33 mouse cellular contexts compared by ENCODE assay signal in the genomic region with DNA sequence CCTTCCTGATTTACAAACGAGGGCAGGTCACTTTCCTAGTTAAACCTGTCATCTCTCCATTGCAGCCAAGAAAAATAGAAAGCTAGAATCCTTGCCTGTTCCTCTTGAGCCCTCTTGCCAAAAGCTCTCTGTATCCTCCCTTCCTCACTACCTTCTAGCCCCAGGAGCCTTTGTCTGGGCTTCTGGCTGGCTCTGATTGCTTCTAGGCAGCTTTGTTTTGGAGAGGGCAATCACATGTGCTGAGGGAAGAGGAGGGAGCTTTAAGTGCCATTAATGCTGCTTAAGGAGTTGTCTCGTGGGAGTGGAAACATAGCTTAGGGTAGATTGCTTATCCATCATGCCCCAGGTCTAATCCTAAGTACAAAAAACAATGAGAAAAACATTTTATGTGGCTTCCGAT. TPM values are rescaled to one million over a fixed set of nuclear protein-coding genes. Genes with fewer than 3 reads are reported as not detected.
DNase-seq lines count a peak whose midpoint lies in the region; ATAC-seq and TF ChIP-seq lines count a peak whose summit lies in the region.
"Had no signal": no experiment of that assay in that cellular context is flagged by ENCODE, and none has a peak within 500 bp of the region (broad histone marks: within the 10 kb centered on the region; RNA-seq: fewer than 3 reads in every experiment).

No protein-coding gene starts in this region.

- no peak for DNase-seq in forebrain, embryonic 10.5 days (ENCODE audit: extremely low spot score, low spot score)
- no peak for DNase-seq in forebrain, embryonic 11.5 days (ENCODE audit: low spot score)
- DNase-seq in midbrain, postnatal 0 days (ENCODE audit: low spot score) = no peak
- DNase-seq in retina, postnatal 1 day = peak; percentile 46
- no peak for DNase-seq in retina, embryonic 14.5 days (ENCODE audit: low spot score)
- DNase-seq in adipocyte (ENCODE audit: low spot score) = no peak
- DNase-seq: adrenal gland, postnatal 10 days; adrenal gland, postnatal 36 days; cerebellum, adult 11-12 months; cerebellum, adult 8-10 months; cerebellum, postnatal 10 days; cerebellum, postnatal 36 days; embryo, embryonic 11 days; gastrocnemius, postnatal 10 days; gastrocnemius, postnatal 36 days; heart, adult 2 months; heart, postnatal 14 days; heart, postnatal 4 days had no signal

- H3K4me2 ChIP-seq in forebrain, embryonic 11.5 days (ENCODE audit: low read depth, low read length, severe bottlenecking) = no peak overlapping the region
- no peak overlapping the region for H3K4me2 ChIP-seq in midbrain, embryonic 12.5 days (replicated peaks)
- no peak overlapping the region for H3K4me2 ChIP-seq in midbrain, postnatal 0 days (ENCODE audit: low read depth, low read length, poor library complexity, severe bottlenecking)
- H3K4me2 ChIP-seq: embryonic facial prominence, embryonic 13.5 days; forebrain, embryonic 12.5 days; forebrain, embryonic 15.5 days; heart, embryonic 13.5 days; hindbrain, embryonic 12.5 days had no signal

- H3K27me3 ChIP-seq in forebrain, embryonic 10.5 days (ENCODE audit: poor library complexity, severe bottlenecking) = no peaks in the 10 kb centered on the region; the same call in 1 of the 2 replicates
- no peaks in the 10 kb centered on the region for H3K27me3 ChIP-seq in forebrain, embryonic 11.5 days (ENCODE audit: control insufficient read depth, insufficient read depth, low read length)
- H3K27me3 ChIP-seq in midbrain, embryonic 12.5 days = peaks cover 6% of the 10 kb centered on the region; the same call in 1 of the 2 replicates
- no peaks in the 10 kb centered on the region for H3K27me3 ChIP-seq in midbrain, postnatal 0 days (ENCODE audit: insufficient read depth, low read length)
- H3K27me3 ChIP-seq: embryonic facial prominence, embryonic 13.5 days; forebrain, embryonic 12.5 days; forebrain, embryonic 15.5 days; heart, embryonic 13.5 days; hindbrain, embryonic 12.5 days had no signal

- H3K36me3 ChIP-seq in forebrain, embryonic 10.5 days (replicated peaks) = no peaks in the 10 kb centered on the region
- H3K36me3 ChIP-seq in forebrain, embryonic 11.5 days (ENCODE audit: control insufficient read depth, insufficient read depth, low read length) = no peaks in the 10 kb centered on the region
- H3K36me3 ChIP-seq in midbrain, embryonic 12.5 days = no peaks in the 10 kb centered on the region
- no peaks in the 10 kb centered on the region for H3K36me3 ChIP-seq in midbrain, postnatal 0 days (ENCODE audit: insufficient read depth, low read length)
- H3K36me3 ChIP-seq: embryonic facial prominence, embryonic 10.5 days; embryonic facial prominence, embryonic 13.5 days; forebrain, embryonic 12.5 days; forebrain, embryonic 15.5 days; heart, embryonic 10.5 days; heart, embryonic 13.5 days; hindbrain, embryonic 12.5 days had no signal

- H3K9me3 ChIP-seq in forebrain, embryonic 10.5 days = no peaks in the 10 kb centered on the region
- H3K9me3 ChIP-seq in forebrain, embryonic 11.5 days (ENCODE audit: control insufficient read depth, low read length) = no peaks in the 10 kb centered on the region
- no peaks in the 10 kb centered on the region for H3K9me3 ChIP-seq in midbrain, embryonic 12.5 days
- H3K9me3 ChIP-seq in midbrain, postnatal 0 days (ENCODE audit: low read length) = no peaks in the 10 kb centered on the region
- H3K9me3 ChIP-seq: embryonic facial prominence, embryonic 10.5 days; embryonic facial prominence, embryonic 13.5 days; forebrain, embryonic 12.5 days; forebrain, embryonic 15.5 days; heart, embryonic 10.5 days; heart, embryonic 13.5 days; hindbrain, embryonic 12.5 days had no signal

- no peak overlapping the region for H3K9ac ChIP-seq in forebrain, embryonic 11.5 days (ENCODE audit: low read length)
- no peak overlapping the region for H3K9ac ChIP-seq in midbrain, embryonic 12.5 days (replicated peaks)
- H3K9ac ChIP-seq in midbrain, postnatal 0 days (replicated peaks; ENCODE audit: low read length, poor library complexity, severe bottlenecking) = no peak overlapping the region
- H3K9ac ChIP-seq: embryonic facial prominence, embryonic 13.5 days; forebrain, embryonic 12.5 days; forebrain, embryonic 15.5 days; heart, embryonic 13.5 days; hindbrain, embryonic 12.5 days had no signal

- ATAC-seq in forebrain, embryonic 11.5 days (replicated peaks; ENCODE audit: low FRiP score) = no peak
- no peak for ATAC-seq in midbrain, embryonic 12.5 days (ENCODE audit: low FRiP score, low read depth)
- no peak for ATAC-seq in midbrain, postnatal 0 days (ENCODE audit: low FRiP score)
- ATAC-seq: activated CD4-positive, CD25-positive, alpha-beta regulatory T cell, adult 4 months; forebrain, embryonic 15.5 days; hindbrain, embryonic 16.5 days had no signal

- WGBS in forebrain, embryonic 10.5 days = 61% methylated on average over 3 of the region's 3 CpGs
- 51% methylated on average over 3 of the region's 3 CpGs for WGBS in forebrain, embryonic 11.5 days
- 59% methylated on average over 3 of the region's 3 CpGs for WGBS in midbrain, embryonic 12.5 days
- WGBS in midbrain, postnatal 0 days = 43% methylated on average over 3 of the region's 3 CpGs

- H3K27ac ChIP-seq in forebrain, embryonic 10.5 days = peak overlapping the region; percentile 65; the same call in 1 of the 2 replicates
- no peak overlapping the region for H3K27ac ChIP-seq in forebrain, embryonic 11.5 days (ENCODE audit: low read depth, low read length)
- 0 out of 2 replicates have a peak overlapping the region, but pooled peaks have one; percentile 20 for H3K27ac ChIP-seq in midbrain, embryonic 12.5 days (replicated peaks)
- no peak overlapping the region for H3K27ac ChIP-seq in midbrain, postnatal 0 days (ENCODE audit: low read depth, low read length)
- H3K27ac ChIP-seq: embryonic facial prominence, embryonic 13.5 days; forebrain, embryonic 15.5 days; heart, adult 2 months; heart, embryonic 10.5 days; heart, embryonic 13.5 days; hindbrain, embryonic 12.5 days had no signal

- H3K4me3 ChIP-seq in forebrain, embryonic 10.5 days = no peak overlapping the region
- no peak overlapping the region for H3K4me3 ChIP-seq in forebrain, embryonic 11.5 days (ENCODE audit: low read depth, low read length)
- H3K4me3 ChIP-seq in midbrain, embryonic 12.5 days = no peak overlapping the region
- no peak overlapping the region for H3K4me3 ChIP-seq in midbrain, postnatal 0 days (ENCODE audit: low read depth, low read length)
- H3K4me3 ChIP-seq: embryonic facial prominence, embryonic 10.5 days; embryonic facial prominence, embryonic 13.5 days; erythroblast, embryonic 14.5 days; forebrain, embryonic 12.5 days; forebrain, embryonic 15.5 days; heart, adult 2 months; heart, embryonic 10.5 days; heart, embryonic 13.5 days; hindbrain, embryonic 12.5 days had no signal

- H3K4me1 ChIP-seq in forebrain, embryonic 10.5 days = peaks cover 54% of the 10 kb centered on the region
- H3K4me1 ChIP-seq in forebrain, embryonic 11.5 days (replicated peaks; ENCODE audit: control insufficient read depth, insufficient read depth, low read length) = peaks cover 10% of the 10 kb centered on the region; the same call in 1 of the 2 replicates
- H3K4me1 ChIP-seq in midbrain, embryonic 12.5 days = peaks cover 27% of the 10 kb centered on the region
- no peaks in the 10 kb centered on the region for H3K4me1 ChIP-seq in midbrain, postnatal 0 days (ENCODE audit: insufficient read depth, low read length)
- H3K4me1 ChIP-seq: embryonic facial prominence, embryonic 13.5 days had no signal

- TF ChIP-seq CTCF in midbrain, postnatal 0 days (IDR thresholded peaks at IDR 0.05) = no peak

RNA-seq across cellular contexts. Expression of gene Pnpla5, which starts 17.1 kb away (rescaled TPM):
- not detected in 2 replicates for polyA plus RNA-seq in forebrain, embryonic 10.5 days (2016; fragmentation: Nextera tagmentation; extraction: Ambion mirVana)
- not detected in 2 replicates for polyA plus RNA-seq in forebrain, embryonic 11.5 days (2014; fragmentation: Nextera tagmentation; extraction: Ambion mirVana)
- polyA plus RNA-seq in midbrain, embryonic 12.5 days (2016; fragmentation: Nextera tagmentation; extraction: Ambion mirVana) = not detected in 2 replicates
- not detected in 2 replicates for total RNA-seq in midbrain, postnatal 0 days (2014; rRNA removed)
- not detected in 2 replicates for polyA plus RNA-seq in midbrain, postnatal 0 days (2015; fragmentation: Nextera tagmentation; extraction: Ambion mirVana)
- total RNA-seq: gastrocnemius, postnatal 10 days; gastrocnemius, postnatal 36 days; granulocyte monocyte progenitor cell, adult 5-6 weeks; heart, adult 2 months; heart, postnatal 14 days; heart, postnatal 4 days had no signal
- polyA plus RNA-seq: activated CD4-positive, CD25-positive, alpha-beta regulatory T cell, adult 4 months; cortical plate, adult 2 months; embryonic facial prominence, embryonic 10.5 days; embryonic facial prominence, embryonic 13.5 days; erythroblast, embryonic 14.5 days; forebrain, embryonic 12.5 days; forebrain, embryonic 15.5 days; heart, adult 2 months; heart, embryonic 10.5 days; heart, embryonic 13.5 days; heart, embryonic 16.5 days; hindbrain, embryonic 12.5 days; hindbrain, embryonic 16.5 days had no signal

RNA-seq across cellular contexts. Expression of gene Pnpla3, which starts 27.5 kb away (rescaled TPM):
- 1.5 and 1.8 TPM in 2 replicates for polyA plus RNA-seq in forebrain, embryonic 10.5 days (2016; fragmentation: Nextera tagmentation; extraction: Ambion mirVana)
- polyA plus RNA-seq in forebrain, embryonic 11.5 days (2014; fragmentation: Nextera tagmentation; extraction: Ambion mirVana) = 1.6 and 2.0 TPM in 2 replicates
- 4.1 and 4.4 TPM in 2 replicates for polyA plus RNA-seq in midbrain, embryonic 12.5 days (2016; fragmentation: Nextera tagmentation; extraction: Ambion mirVana)
- total RNA-seq in midbrain, postnatal 0 days (2014; rRNA removed) = 6.9 and 7.3 TPM in 2 replicates
- polyA plus RNA-seq in midbrain, postnatal 0 days (2015; fragmentation: Nextera tagmentation; extraction: Ambion mirVana) = 5.1 and 5.4 TPM in 2 replicates
- total RNA-seq: granulocyte monocyte progenitor cell, adult 5-6 weeks had no signal
- polyA plus RNA-seq: activated CD4-positive, CD25-positive, alpha-beta regulatory T cell, adult 4 months; erythroblast, embryonic 14.5 days had no signal

RNA-seq across cellular contexts. Expression of gene Sult4a1, which starts 34.6 kb away (rescaled TPM):
- polyA plus RNA-seq in forebrain, embryonic 10.5 days (2016; fragmentation: Nextera tagmentation; extraction: Ambion mirVana) = 9.3 and 10.6 TPM in 2 replicates
- 9.7 and 11.8 TPM in 2 replicates for polyA plus RNA-seq in forebrain, embryonic 11.5 days (2014; fragmentation: Nextera tagmentation; extraction: Ambion mirVana)
- polyA plus RNA-seq in midbrain, embryonic 12.5 days (2016; fragmentation: Nextera tagmentation; extraction: Ambion mirVana) = 19.1 and 22.1 TPM in 2 replicates
- total RNA-seq in midbrain, postnatal 0 days (2014; rRNA removed) = 197 and 208 TPM in 2 replicates
- polyA plus RNA-seq in midbrain, postnatal 0 days (2015; fragmentation: Nextera tagmentation; extraction: Ambion mirVana) = 139 and 150 TPM in 2 replicates
- total RNA-seq: gastrocnemius, adult 18-20 months; gastrocnemius, postnatal 36 days; granulocyte monocyte progenitor cell, adult 5-6 weeks had no signal
- polyA plus RNA-seq: activated CD4-positive, CD25-positive, alpha-beta regulatory T cell, adult 4 months; erythroblast, embryonic 14.5 days had no signal

RNA-seq across cellular contexts. Expression of gene Samm50, which starts 51.9 kb away (rescaled TPM):
- polyA plus RNA-seq in forebrain, embryonic 10.5 days (2016; fragmentation: Nextera tagmentation; extraction: Ambion mirVana) = 112 and 113 TPM in 2 replicates
- polyA plus RNA-seq in forebrain, embryonic 11.5 days (2014; fragmentation: Nextera tagmentation; extraction: Ambion mirVana) = 78.8 and 83.0 TPM in 2 replicates
- 86.8 and 99.4 TPM in 2 replicates for polyA plus RNA-seq in midbrain, embryonic 12.5 days (2016; fragmentation: Nextera tagmentation; extraction: Ambion mirVana)
- total RNA-seq in midbrain, postnatal 0 days (2014; rRNA removed) = 38.9 and 39.7 TPM in 2 replicates
- polyA plus RNA-seq in midbrain, postnatal 0 days (2015; fragmentation: Nextera tagmentation; extraction: Ambion mirVana) = 88.1 and 90.9 TPM in 2 replicates

Comparison
In these comparisons a context has a peak if more than half of its experiments do, and no peak if none do; other contexts are left out.
1. H3K27ac ChIP-seq: peak in forebrain, embryonic 10.5 days (single experiment) and midbrain, embryonic 12.5 days (single experiment); none in forebrain, embryonic 11.5 days (single experiment) and midbrain, postnatal 0 days (single experiment).